Mouse (Mus musculus): ENCODE measurements around the gene Lep.

The Lep gene

GRCm38 (mm10) chr6:29117417-29118104 lies 57.5 kb downstream of the Lep start:
- no peak for DNase-seq (ENCODE audit: low spot score)

GRCm38 (mm10) chr6:29118231-29118630 lies 58.2 kb downstream of the Lep start:
- no peak for DNase-seq (ENCODE audit: low spot score)

GRCm38 (mm10) chr6:29118963-29119362 lies 58.9 kb downstream of the Lep start:
- no peak for DNase-seq (ENCODE audit: low spot score)

- no peak for DNase-seq (ENCODE audit: low spot score)
Measured at GRCm38 (mm10) chr6:29119990-29120389, 60.0 kb downstream of the Lep start.
